Comparison of ENCODE assay signal across 10 mouse cellular contexts in the genomic region with DNA sequence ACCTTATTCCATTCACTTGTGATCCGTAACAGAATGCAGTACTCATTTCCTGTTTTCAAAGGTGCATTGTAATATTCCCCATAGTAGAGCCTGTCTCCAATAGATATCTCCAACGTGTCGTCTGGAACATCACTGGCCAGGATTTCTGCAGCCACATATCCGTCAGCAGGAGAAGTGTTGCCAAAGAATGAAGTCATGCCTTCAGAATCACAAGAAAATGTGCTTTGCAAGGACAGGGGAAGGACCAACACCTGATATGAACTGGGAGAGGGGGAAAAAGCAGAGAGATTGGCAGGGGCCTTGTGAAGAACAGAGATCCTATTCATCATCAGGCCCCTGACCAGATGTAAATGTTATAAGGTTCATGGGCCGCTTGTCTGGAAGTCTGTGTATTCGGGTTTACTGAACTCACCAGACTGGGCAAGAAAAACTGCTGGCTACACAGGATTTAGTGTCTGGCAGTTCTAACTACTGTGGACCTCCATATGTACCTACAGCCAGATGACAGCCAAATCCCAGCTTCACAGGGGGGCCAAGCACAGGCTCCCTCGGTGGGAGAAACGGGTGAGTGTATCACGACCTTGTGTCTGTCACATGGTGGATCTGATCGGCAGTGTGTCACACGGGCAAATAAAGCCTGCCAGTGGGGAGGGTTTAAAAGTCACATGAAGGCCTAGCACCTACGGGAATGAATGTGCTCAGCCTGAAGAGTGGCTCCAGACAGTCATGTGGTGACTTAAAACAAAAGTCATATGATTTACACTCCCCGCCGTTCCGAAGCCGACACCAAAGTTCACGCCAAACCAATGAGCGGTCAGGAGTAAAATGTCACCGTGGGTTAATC.
DNase-seq lines count a peak whose midpoint lies in the region; ATAC-seq lines count a peak whose summit lies in the region.
"Had no signal": no experiment of that assay in that cellular context is flagged by ENCODE, and none has a peak within 500 bp of the region (broad histone marks: within the 10 kb centered on the region; RNA-seq: fewer than 3 reads in every experiment).

No protein-coding gene starts in this region.

- H3K9me3 ChIP-seq in heart, embryonic 14.5 days (ENCODE audit: control insufficient read depth, low read length) = no peaks in the 10 kb centered on the region
- no peaks in the 10 kb centered on the region for H3K9me3 ChIP-seq in midbrain, embryonic 15.5 days
- H3K9me3 ChIP-seq: forebrain, embryonic 15.5 days; lung, embryonic 15.5 days had no signal

- peak; percentile 62 for ATAC-seq in heart, embryonic 14.5 days (ENCODE audit: insufficient number of reproducible peaks, insufficient read depth, low FRiP score, low read depth)
- ATAC-seq in midbrain, embryonic 15.5 days (replicated peaks) = no peak
- ATAC-seq: forebrain, embryonic 15.5 days had no signal

- intact Hi-C loops in heart, postnatal 36 days (cut with DNase I) = no loop called here

- DNase-seq in heart, adult 18-20 months = peak; percentile 67 to 75
- no peak for DNase-seq in heart, postnatal 36 days
- peak; percentile 9 for DNase-seq in thymus, postnatal 4 days
- no peak for DNase-seq in thymus, postnatal 14 days
- no peak for DNase-seq in right cerebral cortex, adult 18-20 months
- no peak for DNase-seq in cerebellum, postnatal 25 days

- peaks cover 16 to 25% of the 10 kb centered on the region in 2 experiments for H3K4me1 ChIP-seq in heart, embryonic 14.5 days (ENCODE audit: control insufficient read depth in 2 of 2, insufficient read depth in 2 of 2, low read length in 2 of 2)
- H3K4me1 ChIP-seq in midbrain, embryonic 15.5 days = no peaks in the 10 kb centered on the region; the same call in 1 of the 2 replicates

- H3K4me3 ChIP-seq in heart, embryonic 14.5 days (ENCODE audit: control insufficient read depth in 1 of 2, insufficient read depth in 1 of 2, low read depth in 1 of 2, low read length in 2 of 2) = no peak overlapping the region
- H3K4me3 ChIP-seq in midbrain, embryonic 15.5 days = no peak overlapping the region
- H3K4me3 ChIP-seq: forebrain, embryonic 15.5 days; lung, embryonic 15.5 days had no signal

- no peaks in the 10 kb centered on the region for H3K27me3 ChIP-seq in heart, embryonic 14.5 days (ENCODE audit: control insufficient read depth, insufficient read depth, low read length)
- no peaks in the 10 kb centered on the region for H3K27me3 ChIP-seq in midbrain, embryonic 15.5 days (replicated peaks)
- H3K27me3 ChIP-seq: forebrain, embryonic 15.5 days; lung, embryonic 15.5 days had no signal

- H3K4me2 ChIP-seq in heart, embryonic 14.5 days (ENCODE audit: low read length) = no peak overlapping the region
- H3K4me2 ChIP-seq in midbrain, embryonic 15.5 days = no peak overlapping the region
- H3K4me2 ChIP-seq: forebrain, embryonic 15.5 days; lung, embryonic 15.5 days had no signal

- peak overlapping the region; percentile 38 to 70 for H3K27ac ChIP-seq in heart, embryonic 14.5 days (replicated peaks in 1 of 2; ENCODE audit: control insufficient read depth in 1 of 2, insufficient read depth in 1 of 2, low read depth in 2 of 2, low read length in 2 of 2)
- no peak overlapping the region for H3K27ac ChIP-seq in midbrain, embryonic 15.5 days
- H3K27ac ChIP-seq: forebrain, embryonic 15.5 days; lung, embryonic 15.5 days had no signal

- no peaks in the 10 kb centered on the region for H3K36me3 ChIP-seq in heart, embryonic 14.5 days (ENCODE audit: control insufficient read depth, insufficient read depth, low read length)
- no peaks in the 10 kb centered on the region for H3K36me3 ChIP-seq in midbrain, embryonic 15.5 days (replicated peaks)
- H3K36me3 ChIP-seq: forebrain, embryonic 15.5 days; lung, embryonic 15.5 days had no signal

- 62% methylated on average over 19 of the region's 19 CpGs for WGBS in heart, embryonic 14.5 days
- WGBS in midbrain, embryonic 15.5 days = 81% methylated on average over 19 of the region's 19 CpGs

- H3K9ac ChIP-seq in heart, embryonic 14.5 days (ENCODE audit: low read length) = no peak overlapping the region
- H3K9ac ChIP-seq in midbrain, embryonic 15.5 days = no peak overlapping the region
- H3K9ac ChIP-seq: forebrain, embryonic 15.5 days; lung, embryonic 15.5 days had no signal

Comparison
In these comparisons a context has a peak if more than half of its experiments do, and no peak if none do; other contexts are left out.
1. DNase-seq: peak in heart, adult 18-20 months (2 of 2) and thymus, postnatal 4 days (single experiment); none in heart, postnatal 36 days (0 of 2), thymus, postnatal 14 days (single experiment), right cerebral cortex, adult 18-20 months (single experiment) and cerebellum, postnatal 25 days (0 of 2).